Mouse (Mus musculus): ENCODE data around the gene Csrp2. TPM values are rescaled to one million over a fixed set of nuclear protein-coding genes. Genes with fewer than 3 reads are reported as not detected.

Gene Csrp2
- polyA plus RNA-seq, 1 experiment from 2014 or later = 224 TPM

GRCm38 (mm10) chr10:110951112-110951511, 31.5 kb downstream of the Csrp2 start:
- no peak overlapping the region for H3K4me3 ChIP-seq (replicated peaks)
- H3K4me1 ChIP-seq = peaks cover 2% of the 10 kb centered on the region; the same call in 1 of the 2 replicates
- WGBS = 88% methylated on average over 1 of the region's 1 CpGs
- H3K36me3 ChIP-seq = no peaks in the 10 kb centered on the region; the same call in 1 of the 2 replicates
- no peak overlapping the region for H3K4me2 ChIP-seq
- H3K9ac ChIP-seq = no peak overlapping the region
- H3K27ac ChIP-seq = no peak overlapping the region
- ATAC-seq (ENCODE audit: insufficient read depth, low FRiP score, low read depth) = no peak
- no peaks in the 10 kb centered on the region for H3K27me3 ChIP-seq (replicated peaks)
- H3K9me3 ChIP-seq = no peaks in the 10 kb centered on the region

- no peak for ATAC-seq (ENCODE audit: insufficient read depth, low FRiP score, low read depth)
- Histone ChIP-seq H3K27ac (no peak overlapping the region), H3K4me2 (no peak overlapping the region), H3K9ac (no peak overlapping the region), H3K9me3 (no peaks in the 10 kb centered on the region), H3K4me1 (peaks cover 2% of the 10 kb centered on the region; the same call in 1 of the 2 replicates), H3K36me3 (no peaks in the 10 kb centered on the region; the same call in 1 of the 2 replicates), H3K27me3 (replicated peaks) (no peaks in the 10 kb centered on the region), H3K4me3 (replicated peaks) (no peak overlapping the region)
- whole genome bisulfite sequencing = 81% methylated on average over 4 of the region's 4 CpGs
Observed at GRCm38 (mm10) chr10:110951748-110952147, 32.2 kb downstream of the Csrp2 start.

DNA sequence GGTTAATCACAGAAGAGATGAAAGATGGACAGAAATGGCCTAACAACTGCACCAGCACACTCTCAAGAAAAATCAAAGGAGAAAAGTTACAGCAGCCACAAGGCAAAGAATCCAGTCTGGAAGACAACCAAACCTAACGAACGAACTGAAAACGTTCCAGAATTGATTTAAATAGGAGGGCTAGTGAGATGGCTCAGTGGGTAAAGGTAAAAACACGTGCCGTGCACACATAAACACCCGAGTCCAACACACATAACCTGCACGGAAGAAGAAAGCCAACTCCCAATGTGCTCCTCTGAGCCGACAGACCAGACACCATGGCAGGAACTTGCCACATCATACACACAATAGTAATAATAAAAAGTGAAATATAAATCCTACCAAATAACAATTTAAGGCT, 32.7 kb downstream of the Csrp2 start:
- no peak for ATAC-seq (ENCODE audit: insufficient read depth, low FRiP score, low read depth)
- H3K9me3 ChIP-seq = no peaks in the 10 kb centered on the region
- H3K36me3 ChIP-seq = no peaks in the 10 kb centered on the region; the same call in 1 of the 2 replicates
- no peaks in the 10 kb centered on the region for H3K27me3 ChIP-seq (replicated peaks)
- no peak overlapping the region for H3K4me2 ChIP-seq
- no peak overlapping the region for H3K4me3 ChIP-seq (replicated peaks)
- H3K4me1 ChIP-seq = peaks cover 2% of the 10 kb centered on the region; the same call in 1 of the 2 replicates
- 0 out of 2 replicates have a peak overlapping the region, but pooled peaks have one; percentile 57 for H3K27ac ChIP-seq
- H3K9ac ChIP-seq = no peak overlapping the region
- 77% methylated on average over 8 of the region's 8 CpGs for WGBS

GRCm38 (mm10) chr10:110952937-110953451, 33.4 kb downstream of the Csrp2 start:
- Histone ChIP-seq H3K9me3 (no peaks in the 10 kb centered on the region), H3K27me3 (replicated peaks) (no peaks in the 10 kb centered on the region), H3K4me2 (no peak overlapping the region), H3K4me1 (peaks cover 2% of the 10 kb centered on the region; the same call in 1 of the 2 replicates), H3K36me3 (peaks cover under 1% of the 10 kb centered on the region; the same call in 1 of the 2 replicates), H3K27ac (peak overlapping the region; percentile 57; the same call in 1 of the 2 replicates), H3K4me3 (replicated peaks) (no peak overlapping the region), H3K9ac (no peak overlapping the region)
- peak; percentile 83 for ATAC-seq (ENCODE audit: insufficient read depth, low FRiP score, low read depth)
- WGBS = 44% methylated on average over 9 of the region's 9 CpGs

- Histone ChIP-seq H3K4me1 (no peaks in the 10 kb centered on the region), H3K36me3 (peaks cover 2% of the 10 kb centered on the region; the same call in 1 of the 2 replicates)
Observed at GRCm38 (mm10) chr10:110958879-110959278, 39.3 kb downstream of the Csrp2 start.

DNA sequence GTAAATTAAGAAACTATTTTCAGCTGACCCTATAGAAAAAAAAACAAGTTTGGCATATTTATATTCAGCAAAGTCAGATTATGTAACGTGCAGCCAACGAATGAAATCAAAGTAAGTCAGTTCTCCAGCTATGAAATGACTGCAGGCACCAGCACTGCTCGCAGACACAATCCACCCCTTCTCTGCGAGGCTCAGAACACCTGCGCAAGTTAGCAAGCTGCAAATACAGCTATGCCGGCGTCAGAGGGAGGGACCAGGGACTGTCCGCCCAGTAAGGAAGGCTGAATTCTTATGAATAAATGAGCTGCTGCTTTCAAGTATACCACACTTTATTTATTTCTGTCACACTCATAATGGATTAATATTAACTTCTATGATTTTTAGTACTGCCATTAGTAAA, 40.2 kb downstream of the Csrp2 start:
- peaks cover 2% of the 10 kb centered on the region; the same call in 1 of the 2 replicates for H3K36me3 ChIP-seq
- 90% methylated on average over 8 of the region's 8 CpGs for whole genome bisulfite sequencing
- no peak overlapping the region for H3K9ac ChIP-seq
- H3K27me3 ChIP-seq (replicated peaks) = no peaks in the 10 kb centered on the region
- no peaks in the 10 kb centered on the region for H3K4me1 ChIP-seq
- H3K4me3 ChIP-seq (replicated peaks) = no peak overlapping the region
- ATAC-seq (ENCODE audit: insufficient read depth, low FRiP score, low read depth) = no peak
- no peaks in the 10 kb centered on the region for H3K9me3 ChIP-seq
- no peak overlapping the region for H3K27ac ChIP-seq
- no peak overlapping the region for H3K4me2 ChIP-seq

More at GRCm38 (mm10) chr10:110958879-110959278, 39.3 kb downstream of the Csrp2 start:
- ATAC-seq (ENCODE audit: insufficient read depth, low FRiP score, low read depth) = no peak
- no peaks in the 10 kb centered on the region for H3K9me3 ChIP-seq
- H3K4me3 ChIP-seq (replicated peaks) = no peak overlapping the region
- H3K27me3 ChIP-seq (replicated peaks) = no peaks in the 10 kb centered on the region
- WGBS = 91% methylated on average over 6 of the region's 6 CpGs
- H3K9ac ChIP-seq = no peak overlapping the region
- H3K4me2 ChIP-seq = no peak overlapping the region
- H3K27ac ChIP-seq = no peak overlapping the region

- Histone ChIP-seq H3K9ac (no peak overlapping the region), H3K9me3 (no peaks in the 10 kb centered on the region), H3K36me3 (peaks cover 2% of the 10 kb centered on the region; the same call in 1 of the 2 replicates), H3K27me3 (replicated peaks) (no peaks in the 10 kb centered on the region), H3K4me3 (replicated peaks) (no peak overlapping the region), H3K27ac (no peak overlapping the region), H3K4me2 (no peak overlapping the region), H3K4me1 (no peaks in the 10 kb centered on the region)
- no peak for ATAC-seq (ENCODE audit: insufficient read depth, low FRiP score, low read depth)
- 78% methylated on average over 6 of the region's 6 CpGs for WGBS
Observed at GRCm38 (mm10) chr10:110960841-110961240, 41.3 kb downstream of the Csrp2 start.

DNA sequence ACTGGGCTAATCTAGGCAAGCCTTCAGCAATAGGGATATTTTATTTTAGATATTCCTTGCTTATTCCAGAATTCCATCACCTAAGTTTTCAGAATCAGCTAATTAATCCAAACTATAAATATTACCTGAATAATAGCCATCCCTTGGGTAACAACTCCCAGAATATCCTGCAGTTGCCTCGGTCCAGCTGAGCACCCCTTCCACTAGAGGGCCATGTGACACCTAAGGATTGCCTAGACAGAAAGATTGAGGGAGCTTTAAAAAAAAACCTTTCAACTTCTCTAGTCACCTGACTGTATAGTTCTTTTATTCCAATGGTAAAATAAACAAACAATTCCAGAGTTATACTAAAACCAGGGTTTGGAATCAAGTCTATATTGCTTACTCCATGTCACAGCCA, 42.6 kb downstream of the Csrp2 start:
- H3K4me3 ChIP-seq (replicated peaks) = no peak overlapping the region
- no peak overlapping the region for H3K4me2 ChIP-seq
- no peak for ATAC-seq (ENCODE audit: insufficient read depth, low FRiP score, low read depth)
- H3K9ac ChIP-seq = no peak overlapping the region
- no peaks in the 10 kb centered on the region for H3K9me3 ChIP-seq
- H3K27ac ChIP-seq = no peak overlapping the region
- WGBS = 38% methylated on average over 1 of the region's 1 CpGs
- no peaks in the 10 kb centered on the region for H3K27me3 ChIP-seq (replicated peaks)
- H3K36me3 ChIP-seq = peaks cover 5% of the 10 kb centered on the region; the same call in 1 of the 2 replicates
- no peaks in the 10 kb centered on the region for H3K4me1 ChIP-seq

- Histone ChIP-seq H3K4me2 (no peak overlapping the region), H3K27me3 (replicated peaks) (no peaks in the 10 kb centered on the region), H3K9me3 (no peaks in the 10 kb centered on the region), H3K4me3 (replicated peaks) (no peak overlapping the region), H3K9ac (no peak overlapping the region), H3K36me3 (peaks cover 3% of the 10 kb centered on the region; the same call in 1 of the 2 replicates), H3K27ac (no peak overlapping the region), H3K4me1 (0 out of 2 replicates have a peak, but pooled peaks cover 3% of the 10 kb centered on the region)
- ATAC-seq (ENCODE audit: insufficient read depth, low FRiP score, low read depth) = no peak
- 56% methylated on average over 3 of the region's 3 CpGs for WGBS
Observed at GRCm38 (mm10) chr10:110971044-110971443, 51.5 kb downstream of the Csrp2 start.

DNA sequence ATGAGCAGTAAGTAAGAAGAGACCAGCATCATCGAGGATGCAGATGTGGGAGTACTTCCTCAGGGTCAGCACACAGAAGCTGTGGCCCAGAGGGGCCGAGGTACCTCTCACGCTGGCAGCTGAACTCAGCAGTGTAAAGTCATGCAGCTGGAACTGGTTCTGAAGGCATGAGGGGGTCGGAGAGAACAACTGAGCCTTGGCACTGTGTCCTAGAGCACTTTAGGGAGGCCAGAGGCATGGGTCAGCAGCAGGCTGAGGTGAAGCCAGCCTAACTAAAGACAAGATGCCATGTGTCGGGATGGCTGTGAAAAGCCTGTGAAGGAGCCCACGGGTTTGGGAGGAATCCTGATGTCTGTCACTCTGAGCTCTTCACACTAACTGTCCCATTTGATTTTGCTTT, 51.9 kb downstream of the Csrp2 start:
- Histone ChIP-seq H3K9me3 (no peaks in the 10 kb centered on the region), H3K4me3 (replicated peaks) (no peak overlapping the region), H3K4me1 (0 out of 2 replicates have a peak, but pooled peaks cover 3% of the 10 kb centered on the region), H3K36me3 (peaks cover 3% of the 10 kb centered on the region; the same call in 1 of the 2 replicates), H3K4me2 (no peak overlapping the region), H3K27ac (no peak overlapping the region), H3K9ac (no peak overlapping the region), H3K27me3 (replicated peaks) (no peaks in the 10 kb centered on the region)
- WGBS = 72% methylated on average over 6 of the region's 6 CpGs
- ATAC-seq (ENCODE audit: insufficient read depth, low FRiP score, low read depth) = 0 out of 2 replicates have a peak, but pooled peaks have one; percentile 38

GRCm38 (mm10) chr10:110971998-110972397, 52.4 kb downstream of the Csrp2 start:
- WGBS = 39% methylated on average over 9 of the region's 9 CpGs

DNA sequence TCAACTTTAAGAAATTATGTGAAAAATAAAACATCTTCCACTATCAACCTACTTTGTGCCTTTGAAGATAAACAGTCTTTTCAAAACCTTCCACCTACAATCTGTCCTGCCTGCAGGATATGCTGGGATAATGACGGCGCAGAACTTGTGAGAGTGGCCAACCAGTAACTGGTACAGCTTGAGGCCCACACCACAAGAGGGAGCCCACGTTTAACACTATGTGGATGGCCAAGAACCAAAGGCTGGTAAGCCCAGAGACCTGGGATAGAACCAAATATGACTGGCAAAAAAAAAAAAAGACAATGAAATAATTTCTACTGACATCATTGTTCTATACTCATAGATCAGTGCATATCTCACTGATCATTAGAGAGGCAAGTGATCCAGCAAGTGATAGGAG, 54.9 kb downstream of the Csrp2 start:
- WGBS = 53% methylated on average over 3 of the region's 3 CpGs

More at GRCm38 (mm10) chr10:110971998-110972397, 52.4 kb downstream of the Csrp2 start:
- Histone ChIP-seq H3K9me3 (no peaks in the 10 kb centered on the region), H3K36me3 (peaks cover 1% of the 10 kb centered on the region; the same call in 1 of the 2 replicates), H3K9ac (no peak overlapping the region), H3K4me3 (replicated peaks) (no peak overlapping the region), H3K4me2 (no peak overlapping the region), H3K27me3 (replicated peaks) (no peaks in the 10 kb centered on the region), H3K27ac (no peak overlapping the region), H3K4me1 (0 out of 2 replicates have a peak, but pooled peaks cover 3% of the 10 kb centered on the region)
- peak; percentile 66 for ATAC-seq (ENCODE audit: insufficient read depth, low FRiP score, low read depth)

More for the DNA sequence above, 54.9 kb downstream of the Csrp2 start:
- Histone ChIP-seq H3K4me1 (0 out of 2 replicates have a peak, but pooled peaks cover 3% of the 10 kb centered on the region), H3K9ac (no peak overlapping the region), H3K9me3 (no peaks in the 10 kb centered on the region), H3K36me3 (peaks cover 4% of the 10 kb centered on the region; the same call in 1 of the 2 replicates), H3K27me3 (replicated peaks) (no peaks in the 10 kb centered on the region), H3K27ac (no peak overlapping the region), H3K4me2 (no peak overlapping the region), H3K4me3 (replicated peaks) (no peak overlapping the region)
- ATAC-seq (ENCODE audit: insufficient read depth, low FRiP score, low read depth) = no peak

Measured in stomach, embryonic 15.5 days (tissue).